Mouse (Mus musculus) thymus, postnatal 4 days (tissue): ENCODE results near the gene Sema3b.

Source experiments
- DNase-seq: peaks from one replicate; pipeline ENCODE4 v3.0.0; 2021

Gene Sema3b

GRCm38 (mm10) chr9:107608741-107609432 lies at the start of gene Sema3b:
Sema3b (minus strand) TSS chr9:107609229.
- DNase-seq, result no peak

- no peak for DNase-seq
These were observed 49.1 kb upstream of the Sema3b start for GRCm38 (mm10) chr9:107658096-107658495.

- no peak for DNase-seq
These were observed 48.1 kb upstream of the Sema3b start for GRCm38 (mm10) chr9:107657144-107657543.

- no peak for DNase-seq
These were observed 45.6 kb upstream of the Sema3b start for GRCm38 (mm10) chr9:107654585-107654984.

GRCm38 (mm10) chr9:107653474-107653873 lies 44.4 kb upstream of the Sema3b start:
- no peak for DNase-seq

GRCm38 (mm10) chr9:107650708-107651481 lies 41.9 kb upstream of the Sema3b start:
- DNase-seq, result no peak

GRCm38 (mm10) chr9:107650225-107650624 lies 41.2 kb upstream of the Sema3b start:
- no peak for DNase-seq

GRCm38 (mm10) chr9:107648767-107649166 lies 39.7 kb upstream of the Sema3b start:
- no peak for DNase-seq

- DNase-seq, result no peak
These were observed 37.9 kb upstream of the Sema3b start for GRCm38 (mm10) chr9:107646975-107647374.

GRCm38 (mm10) chr9:107645577-107645976 lies 36.5 kb upstream of the Sema3b start:
- peak; percentile 90 for DNase-seq

- DNase-seq, result no peak
These were observed 36.1 kb upstream of the Sema3b start for GRCm38 (mm10) chr9:107645153-107645510.

- peak; percentile 98 for DNase-seq
These were observed 35.6 kb upstream of the Sema3b start for GRCm38 (mm10) chr9:107644495-107645152.

- DNase-seq, result no peak
These were observed 34.6 kb upstream of the Sema3b start for GRCm38 (mm10) chr9:107643544-107644214.

GRCm38 (mm10) chr9:107641666-107642065 lies 32.6 kb upstream of the Sema3b start:
- DNase-seq, result no peak

- peak; percentile 60 for DNase-seq
These were observed 31.3 kb upstream of the Sema3b start for GRCm38 (mm10) chr9:107640257-107640772.

GRCm38 (mm10) chr9:107637070-107637469 lies 28.0 kb upstream of the Sema3b start:
- DNase-seq, result no peak

- peak; percentile 95 for DNase-seq
These were observed 26.4 kb upstream of the Sema3b start, which contains the start of gene Gnai2 for GRCm38 (mm10) chr9:107635279-107636028. Gnai2 (minus strand) TSS chr9:107635367.

- peak; percentile 42 for DNase-seq
These were observed 25.6 kb upstream of the Sema3b start for GRCm38 (mm10) chr9:107634406-107635278.

- peak; percentile 62 for DNase-seq
These were observed 24.8 kb upstream of the Sema3b start for GRCm38 (mm10) chr9:107633661-107634405.

GRCm38 (mm10) chr9:107633091-107633660 lies 24.1 kb upstream of the Sema3b start:
- DNase-seq, result peak; percentile 91
